Mouse (Mus musculus) brown adipose tissue, adult 24 weeks (tissue): Measurements from ENCODE around the gene Fbxl8. TPM values are rescaled to one million over a fixed set of nuclear protein-coding genes. Genes with fewer than 3 reads are reported as not detected.
"Not testable (repeated sequence)": the region's sequence is repeated elsewhere in the genome, so short reads cannot be mapped to it uniquely, and the experiment has no call there.

Source experiments
- H3K27ac ChIP-seq: fragments of 200-500 bp; replicated peaks from 2 replicates; pipeline ENCODE4 v1.5.1; 2012; ENCODE audit warnings: low read depth, mild to moderate bottlenecking, low read length
- H3K4me1 ChIP-seq: fragments of 200-500 bp; 2 replicates; pipeline ENCODE4 v1.6.1; 2012; ENCODE audit warnings: low read length, mixed read lengths; ENCODE audit not compliant: control insufficient read depth, insufficient read depth, insufficient read length
- H3K4me3 ChIP-seq: fragments of 200-500 bp; 2 replicates; pipeline ENCODE4 v1.5.1; 2012; ENCODE audit warnings: low read depth, mild to moderate bottlenecking, low read length, moderate library complexity; ENCODE audit not compliant: insufficient read depth
- polyA plus RNA-seq: library from polyadenylated mRNA; stranded (reverse); fragments of >200 nt; gene quantifications from 2 replicates; pipeline ENCODE4 v1.2.4, GENCODE M21; 2012; ENCODE audit not compliant: missing spikeins, insufficient read depth, insufficient read length

Fbxl8 gene
- 2.0 TPM in 2 replicates for polyA plus RNA-seq

DNA sequence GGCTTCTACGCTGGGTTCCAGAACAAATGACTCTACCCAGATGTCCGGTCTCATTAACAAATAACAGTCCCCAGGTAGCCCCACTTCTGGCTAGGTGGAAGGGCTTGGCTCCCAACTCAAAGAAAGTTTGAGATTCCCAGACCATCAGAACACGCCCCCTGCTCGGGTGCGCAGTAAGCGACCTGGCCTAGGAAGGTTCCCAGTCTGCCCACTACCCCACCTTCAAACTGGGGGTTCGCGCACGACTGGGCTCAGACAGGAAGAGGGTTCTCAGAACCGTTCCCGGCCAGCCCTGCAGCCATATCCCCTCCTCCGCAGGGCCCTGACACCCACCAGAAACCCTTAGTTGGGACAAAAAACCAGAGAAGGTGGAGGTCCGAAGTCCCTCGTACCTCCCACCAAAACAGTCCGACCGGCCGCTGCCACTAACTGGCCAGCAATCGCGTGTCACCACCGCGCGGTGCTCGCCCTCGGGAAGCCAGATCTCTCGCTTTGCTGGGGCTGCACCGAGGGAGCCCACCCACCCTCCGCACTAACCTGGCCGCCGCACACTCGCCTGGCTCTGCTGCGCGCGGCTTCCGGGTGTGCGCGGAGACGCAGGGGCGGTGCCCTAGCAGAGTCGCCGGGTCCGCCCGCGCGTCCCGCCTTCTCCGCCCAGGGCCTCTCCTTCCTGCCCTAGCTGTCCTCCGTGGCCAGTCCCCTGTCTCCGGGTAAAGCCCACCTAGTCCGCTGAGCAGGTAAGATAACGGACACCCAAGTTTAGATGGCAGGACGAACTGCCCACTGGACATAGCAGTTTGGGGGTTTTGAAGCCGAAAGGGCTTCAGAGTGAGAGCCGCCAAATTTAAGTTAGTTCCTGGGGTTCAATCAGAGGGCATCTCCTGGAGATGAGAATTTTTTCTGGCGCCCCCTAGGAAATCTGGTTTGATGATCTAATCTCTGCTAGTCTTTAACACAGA, at the start of gene Fbxl8, which contains the start of gene Tradd:
Gene Fbxl8 (plus strand): TSS at position 625 of the 959 bp plus-strand sequence.
Gene Tradd (minus strand): TSS at position 586 of the 959 bp plus-strand sequence.
- H3K27ac ChIP-seq: peak within 1 kb of the TSS; percentile 66

DNA sequence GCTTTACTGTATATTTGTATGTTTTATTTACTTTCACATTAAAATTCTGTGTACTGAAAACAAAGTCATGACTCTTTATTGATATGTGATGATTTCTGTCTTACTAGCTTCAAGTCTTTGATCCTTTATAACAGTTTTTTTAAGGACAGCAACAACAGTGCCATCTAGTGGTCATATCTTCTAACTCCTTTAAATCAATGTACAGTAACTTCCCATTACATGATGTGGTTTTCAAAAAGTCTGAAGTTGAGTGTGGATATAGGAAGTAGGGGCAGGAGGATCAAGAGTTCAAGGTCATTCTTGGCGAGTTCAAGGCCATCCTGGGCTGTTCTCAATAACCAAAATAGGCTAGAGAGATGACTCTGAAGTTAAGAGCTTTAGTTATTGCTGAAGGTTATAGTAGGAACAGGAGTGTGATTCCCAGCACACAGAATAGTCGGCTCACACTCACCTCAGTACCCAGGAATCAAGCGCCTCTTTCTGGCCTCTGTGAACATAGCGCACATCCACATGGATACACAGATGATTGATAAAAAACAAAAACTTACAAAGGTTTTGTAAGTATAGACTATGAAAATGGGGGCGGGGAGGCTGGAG, 46.4 kb upstream of the Fbxl8 start:
- H3K4me1 ChIP-seq: no peaks in the 10 kb centered on the region
- no peak overlapping the region for H3K27ac ChIP-seq
- no peak overlapping the region for H3K4me3 ChIP-seq

More for the DNA sequence above, at the start of gene Fbxl8, which contains the start of gene Tradd:
- Histone ChIP-seq H3K4me3 (peak within 1 kb of the TSS; percentile 84), H3K4me1 (peaks cover 5% of the 10 kb centered on the region; the same call in 1 of the 2 replicates)

DNA sequence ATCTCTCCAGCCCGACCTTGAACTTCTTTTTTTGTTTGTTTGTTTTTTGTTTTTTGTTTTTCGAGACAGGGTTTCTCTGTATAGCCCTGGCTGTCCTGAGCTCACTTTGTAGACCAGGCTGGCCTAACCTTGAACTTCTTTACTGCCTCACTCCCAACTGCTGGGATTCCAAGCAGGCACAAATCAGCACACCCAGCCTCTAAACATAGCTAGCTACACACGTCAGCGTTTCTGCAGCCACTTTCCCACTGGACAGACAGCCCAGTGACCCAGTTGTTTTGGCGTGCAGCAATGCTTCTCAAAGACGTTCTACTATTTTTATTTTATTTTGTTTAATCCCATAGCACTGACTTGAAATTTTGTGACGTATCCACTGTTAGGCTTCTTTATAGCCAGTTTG, 40.6 kb upstream of the Fbxl8 start:
- H3K4me3 ChIP-seq: no peak overlapping the region
- peaks cover 6% of the 10 kb centered on the region; the same call in 1 of the 2 replicates for H3K4me1 ChIP-seq
- no peak overlapping the region for H3K27ac ChIP-seq

DNA sequence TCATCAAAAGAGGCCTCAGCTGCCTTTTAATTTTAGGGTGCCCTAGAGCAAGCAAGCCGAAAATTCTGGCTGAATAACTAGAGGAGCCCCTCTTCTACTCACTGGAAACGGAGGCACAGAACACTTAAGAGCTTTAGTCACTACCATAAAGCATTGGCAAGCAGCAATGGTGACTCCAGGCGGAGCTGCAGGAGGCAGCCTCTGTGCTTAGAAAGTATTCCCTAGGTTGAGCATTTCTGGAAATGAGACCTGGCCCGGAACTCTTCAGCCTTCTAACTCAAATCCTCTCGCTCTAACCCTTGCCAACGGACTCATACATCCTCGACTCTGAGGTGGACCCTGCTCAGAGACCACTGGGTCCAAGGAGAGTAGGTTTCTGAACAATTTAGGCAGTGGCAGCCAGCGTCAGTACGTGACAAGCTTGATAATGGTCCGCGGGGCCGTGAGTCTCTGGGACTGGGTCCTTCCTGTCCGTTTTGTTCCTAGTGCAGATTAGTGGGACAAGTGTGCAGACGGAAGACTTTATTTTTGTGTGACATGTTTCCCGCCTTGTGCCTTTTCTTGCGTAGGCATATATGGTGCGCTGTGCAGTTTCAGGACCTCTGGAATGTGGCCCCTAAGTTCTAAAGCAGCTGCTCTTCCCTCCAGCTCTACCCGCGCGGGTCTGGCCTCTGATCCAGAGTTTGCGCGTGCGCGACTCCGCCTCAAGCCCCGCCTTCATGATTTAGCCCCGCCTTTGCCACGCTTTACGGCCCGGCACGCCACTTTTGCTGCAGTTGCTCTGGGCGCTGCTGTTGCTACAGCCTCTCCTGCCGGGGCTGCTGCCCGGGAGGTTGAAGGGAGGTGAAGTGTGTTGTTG, 39.8 kb upstream of the Fbxl8 start, which contains the start of gene D230025D16Rik:
Gene D230025D16Rik (plus strand): TSS at position 733 of the 859 bp plus-strand sequence.
- Histone ChIP-seq H3K4me1 (peaks cover 6% of the 10 kb centered on the region; the same call in 1 of the 2 replicates), H3K27ac (peak within 1 kb of the TSS; percentile 63), H3K4me3 (peak within 1 kb of the TSS; percentile 86)

DNA sequence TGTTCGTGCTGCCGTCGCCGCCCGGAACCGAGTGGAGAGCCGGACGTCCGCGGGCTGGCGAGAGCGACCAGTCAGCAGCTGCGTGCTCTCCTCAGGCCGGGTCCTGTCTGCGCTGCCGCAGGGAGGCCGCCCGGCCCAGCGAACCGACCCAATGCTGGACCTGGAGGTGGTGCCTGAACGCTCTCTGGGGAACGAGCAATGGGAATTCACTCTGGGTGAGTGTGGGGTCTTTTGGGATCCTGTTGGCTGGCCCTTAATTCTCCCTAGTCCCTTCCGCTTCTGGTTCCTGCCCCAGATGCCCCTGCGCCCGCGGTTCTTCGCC, 39.2 kb upstream of the Fbxl8 start:
- Histone ChIP-seq H3K27ac (peak overlapping the region; percentile 63), H3K4me3 (peak overlapping the region; percentile 86), H3K4me1 (peaks cover 6% of the 10 kb centered on the region; the same call in 1 of the 2 replicates)

DNA sequence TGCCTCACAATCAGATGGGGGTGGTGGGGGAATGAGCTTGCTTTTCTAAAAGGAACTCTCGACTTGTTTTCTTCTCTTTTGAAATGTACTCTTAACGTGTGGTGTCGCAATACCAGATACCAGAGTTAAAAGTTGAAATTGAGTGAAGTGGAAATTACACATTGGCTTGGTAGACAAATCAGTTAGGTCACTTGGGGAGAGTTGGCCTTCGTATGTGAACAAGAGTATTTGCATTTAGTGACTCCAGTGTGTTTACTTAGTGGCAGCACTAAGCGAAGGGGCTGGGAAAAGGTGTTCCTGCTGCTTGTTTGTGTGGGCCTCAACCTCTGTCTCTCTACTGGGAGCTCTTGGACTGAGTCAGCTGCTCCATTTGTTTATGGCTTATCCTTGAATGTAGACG, 38.5 kb upstream of the Fbxl8 start:
- Histone ChIP-seq H3K27ac (peak overlapping the region; percentile 63; the same call in 1 of the 2 replicates), H3K4me3 (peak overlapping the region; percentile 86), H3K4me1 (peaks cover 6% of the 10 kb centered on the region; the same call in 1 of the 2 replicates)

DNA sequence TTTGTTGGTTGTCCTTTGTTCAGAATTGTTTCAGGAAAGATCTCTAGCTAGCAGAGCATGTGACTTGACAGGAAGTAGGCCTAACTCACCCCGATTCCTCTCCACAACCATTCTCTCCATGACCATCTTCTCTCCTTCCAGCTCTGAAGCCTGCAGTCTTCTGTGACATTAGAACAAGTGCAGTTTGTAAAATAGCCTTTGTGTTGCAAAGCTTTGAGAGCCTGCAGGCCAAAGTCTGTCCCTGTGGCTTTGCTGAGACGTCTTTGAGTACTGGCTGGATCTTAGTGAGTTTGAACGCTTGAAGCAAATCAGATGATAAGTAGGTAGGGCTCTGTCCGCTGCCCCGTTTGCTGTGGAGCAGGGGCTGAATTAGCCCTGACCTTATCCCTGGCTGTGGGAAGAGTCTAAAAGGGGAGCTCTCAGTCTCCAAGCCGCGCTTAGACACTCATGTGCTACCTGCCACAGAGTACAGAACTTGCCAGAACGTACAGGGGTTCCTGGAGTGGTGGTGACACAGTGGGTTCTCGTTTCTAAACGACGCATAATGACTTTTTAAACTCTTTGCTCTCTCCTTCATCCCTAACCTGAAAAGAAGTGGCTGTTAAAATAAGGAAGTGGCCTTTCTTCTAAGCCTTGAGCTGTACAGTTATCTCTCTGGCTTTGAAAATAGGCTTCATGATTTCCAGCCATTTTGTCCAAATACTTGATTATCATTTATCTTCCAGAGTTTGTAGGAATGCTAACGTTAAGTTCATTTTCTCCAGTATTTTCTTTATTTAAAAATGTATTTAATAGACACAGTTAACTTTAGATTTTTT, 32.7 kb upstream of the Fbxl8 start:
- Histone ChIP-seq H3K27ac (no peak overlapping the region), H3K4me3 (no peak overlapping the region), H3K4me1 (no peaks in the 10 kb centered on the region)

DNA sequence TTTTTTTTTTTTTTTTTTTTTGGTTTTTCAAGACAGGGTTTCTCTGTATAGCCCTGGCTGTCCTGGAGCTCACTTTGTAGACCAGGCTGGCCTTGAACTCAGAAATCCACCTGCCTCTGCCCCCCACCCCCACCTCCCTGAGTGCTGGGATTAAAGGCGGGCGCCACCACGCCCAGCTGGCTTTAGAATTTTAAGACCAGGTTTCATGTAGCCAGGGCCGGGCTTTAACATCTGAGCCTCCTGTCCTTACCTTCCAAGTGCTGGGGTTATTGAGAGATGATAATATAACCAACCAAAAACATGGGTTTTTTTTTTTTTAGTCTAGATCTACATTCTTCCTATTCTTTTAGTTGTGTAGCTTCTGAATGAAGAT, 32.1 kb upstream of the Fbxl8 start:
- H3K4me3 ChIP-seq, H3K4me1 ChIP-seq, H3K27ac ChIP-seq: not testable (repeated sequence)

DNA sequence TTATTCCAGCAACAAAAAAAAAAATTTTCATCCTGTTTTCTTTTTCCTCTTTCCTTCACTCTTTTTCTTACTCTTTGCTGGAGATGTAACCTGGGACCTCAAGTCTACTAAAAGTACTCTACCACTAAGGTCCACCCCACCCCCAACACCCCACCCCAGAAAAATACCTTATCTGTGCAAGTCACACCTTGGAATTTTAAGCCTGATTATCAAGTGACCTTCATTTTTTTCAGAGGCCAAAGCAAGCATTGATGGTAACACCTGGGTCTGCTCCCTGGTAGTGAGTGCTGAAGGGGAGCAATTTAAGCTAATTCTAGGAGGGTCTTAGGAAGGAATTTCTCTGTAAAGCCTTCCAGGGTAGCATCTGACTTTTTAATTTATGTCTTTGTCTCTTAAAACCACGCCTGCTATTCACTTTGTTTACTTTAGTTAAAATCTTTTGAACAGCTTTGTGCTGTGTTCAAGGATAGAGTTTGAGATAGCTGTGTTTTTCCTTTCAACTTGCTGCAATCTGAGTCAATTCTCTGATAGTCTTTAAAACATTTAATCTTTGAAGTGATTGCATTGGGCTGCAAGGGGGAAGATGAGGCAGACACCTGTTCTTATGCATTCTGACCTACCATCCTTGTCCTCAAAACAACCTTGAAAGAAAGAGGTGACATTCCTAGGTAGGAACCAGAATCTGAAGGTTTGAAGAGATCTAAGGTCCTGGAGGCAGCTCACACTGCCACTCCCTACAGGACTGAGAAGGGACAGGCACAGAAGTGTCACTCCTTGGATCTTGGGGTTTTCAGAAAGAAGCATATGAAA, 31.1 kb upstream of the Fbxl8 start:
- H3K4me3 ChIP-seq: no peak overlapping the region
- no peaks in the 10 kb centered on the region for H3K4me1 ChIP-seq
- no peak overlapping the region for H3K27ac ChIP-seq

DNA sequence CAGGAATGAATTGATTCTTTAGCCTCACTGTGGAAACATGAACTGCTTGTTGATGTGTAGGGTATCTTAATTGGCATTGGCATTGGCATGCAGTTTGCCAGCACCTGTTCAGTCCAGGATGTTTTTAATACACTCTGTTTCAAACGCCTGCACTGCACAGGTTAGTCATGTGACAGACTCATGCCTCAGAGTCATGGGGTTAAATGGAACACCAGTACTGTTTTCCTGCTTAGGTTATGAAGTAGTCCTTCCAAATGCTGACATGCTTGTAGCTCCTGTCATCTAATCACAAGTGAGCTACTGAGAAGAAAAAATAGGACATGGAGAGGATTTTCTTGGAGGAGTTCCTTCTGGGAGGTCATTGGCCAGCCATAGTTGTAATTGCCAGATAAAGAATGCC, 29.2 kb upstream of the Fbxl8 start:
- Histone ChIP-seq H3K4me1 (no peaks in the 10 kb centered on the region), H3K27ac (no peak overlapping the region), H3K4me3 (no peak overlapping the region)

DNA sequence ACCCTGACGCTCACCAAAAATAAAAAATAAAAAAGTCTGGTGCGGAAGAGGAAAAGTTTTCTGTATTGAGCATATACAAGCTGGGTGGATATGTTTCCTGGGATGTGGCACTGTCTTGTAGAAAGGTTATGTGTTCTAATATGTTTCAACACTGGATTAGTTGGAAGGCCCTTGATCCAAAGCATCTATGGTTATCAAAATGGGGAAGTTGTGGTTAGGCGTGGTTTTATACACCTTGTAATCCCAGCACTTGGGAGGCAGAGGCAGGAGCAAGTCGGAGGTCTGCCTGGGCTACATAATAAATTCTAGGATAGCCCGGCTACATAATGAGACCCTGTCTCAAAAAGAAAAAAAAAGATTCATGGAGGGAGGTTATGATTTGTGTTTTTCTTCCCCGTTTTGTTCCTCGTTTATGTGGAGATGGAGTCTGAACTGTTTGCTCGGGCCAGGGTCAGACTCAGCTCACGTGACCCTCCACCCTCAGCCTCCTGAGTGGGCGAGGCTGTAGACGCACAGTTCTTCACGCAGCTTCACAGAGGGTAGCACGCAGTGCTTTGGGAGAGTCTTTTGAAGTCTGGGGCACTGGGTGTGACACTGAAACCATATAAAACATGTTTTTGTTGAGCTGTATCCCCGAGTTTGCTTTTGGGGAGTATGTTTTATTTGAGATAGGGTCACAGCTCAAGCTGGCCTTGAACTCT, 26.9 kb upstream of the Fbxl8 start:
- H3K4me1 ChIP-seq: no peaks in the 10 kb centered on the region
- H3K4me3 ChIP-seq: no peak overlapping the region
- no peak overlapping the region for H3K27ac ChIP-seq

DNA sequence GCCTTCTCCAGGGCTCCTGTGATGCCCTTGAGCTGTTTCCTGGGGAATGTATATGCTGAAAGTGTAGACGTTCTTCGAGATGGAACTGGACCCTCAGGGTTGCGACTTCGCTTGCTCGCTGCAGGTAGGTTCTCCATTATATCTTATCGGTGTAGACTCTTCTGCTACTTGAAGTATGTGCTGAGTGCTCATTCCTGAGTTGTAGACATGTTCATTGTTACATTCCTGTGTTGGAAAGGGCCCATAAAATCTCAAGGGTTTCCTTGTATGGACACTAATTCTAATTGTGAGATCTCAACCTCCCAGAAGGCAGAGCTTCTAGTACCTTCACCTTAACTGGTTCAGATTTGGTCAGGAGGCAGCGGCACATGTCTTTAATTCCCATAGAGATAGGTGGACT, 23.4 kb upstream of the Fbxl8 start:
- Histone ChIP-seq H3K27ac (no peak overlapping the region), H3K4me3 (no peak overlapping the region)

DNA sequence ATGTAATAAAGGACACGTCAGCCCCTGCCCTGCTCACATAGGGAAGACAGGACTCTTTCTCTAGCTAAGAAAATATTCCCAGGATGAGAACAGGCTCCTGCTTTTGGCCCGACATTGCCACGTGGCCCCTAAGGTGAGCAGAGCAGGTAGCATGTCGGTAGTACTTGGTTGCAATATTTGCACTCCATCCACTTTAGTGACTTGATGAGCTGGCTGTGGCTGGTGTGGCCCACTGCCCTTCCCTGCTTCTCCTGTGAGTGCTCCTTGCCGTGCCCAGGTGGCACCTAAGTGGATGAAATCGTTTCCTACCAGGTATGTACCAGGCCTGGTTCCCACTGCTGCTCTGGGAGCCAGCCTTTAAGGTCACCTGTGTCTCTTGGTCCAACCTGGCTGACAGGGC, 12.5 kb upstream of the Fbxl8 start:
- no peak overlapping the region for H3K27ac ChIP-seq
- H3K4me3 ChIP-seq: no peak overlapping the region
- no peaks in the 10 kb centered on the region; the same call in 1 of the 2 replicates for H3K4me1 ChIP-seq

More for the DNA sequence above, 23.4 kb upstream of the Fbxl8 start:
- H3K4me1 ChIP-seq: no peaks in the 10 kb centered on the region
